Mouse (Mus musculus) MEL (cell line): ENCODE data around the gene Trp53i13. TPM values are rescaled to one million over a fixed set of nuclear protein-coding genes. Genes with fewer than 3 reads are reported as not detected.

Source experiments
- DNase-seq: peaks from one replicate; pipeline ENCODE4 v3.0.0; 2011; ENCODE audit warnings: low read depth, low spot score
- H3K27ac ChIP-seq: 2 replicates; pipeline ENCODE4 v1.5.1; 2012; ENCODE audit warnings: low read depth, mild to moderate bottlenecking, control low read depth, low read length, moderate library complexity; ENCODE audit not compliant: control insufficient read depth
- H3K27me3 ChIP-seq, 2 experiments: fragments of 150-350 bp in 1 of 2; sonication (generic) in 1 of 2; 2 replicates each; pipeline ENCODE4 v1.6.1; 2012; ENCODE audit warnings: low read length in 2 of 2, mild to moderate bottlenecking in 2 of 2, improper control_type of control experiment in 1 of 2, moderate library complexity in 1 of 2; ENCODE audit not compliant: insufficient read depth in 2 of 2, control insufficient read depth in 1 of 2
- H3K36me3 ChIP-seq, 2 experiments: 2 replicates each; pipeline ENCODE4 v1.6.1; 2012 to 2014; ENCODE audit warnings: low read length in 2 of 2, improper control_type of control experiment in 1 of 2, inconsistent platforms in 1 of 2, mild to moderate bottlenecking in 1 of 2; ENCODE audit not compliant: insufficient read depth in 2 of 2, control insufficient read depth in 1 of 2
- H3K4me1 ChIP-seq, 2 experiments: fragments of 150-350 bp in 1 of 2; sonication (generic) in 1 of 2; 2 replicates each; pipeline ENCODE4 v1.6.1; 2012; ENCODE audit warnings: low read length in 2 of 2, improper control_type of control experiment in 1 of 2, mild to moderate bottlenecking in 1 of 2; ENCODE audit not compliant: insufficient read depth in 2 of 2, control insufficient read depth in 1 of 2
- H3K4me3 ChIP-seq, 2 experiments: fragments of 150-350 bp in 1 of 2; sonication (generic) in 1 of 2; 2 replicates each; pipeline ENCODE4 v1.5.1; 2012; ENCODE audit warnings: low read depth in 2 of 2, low read length in 2 of 2, mild to moderate bottlenecking in 2 of 2, moderate library complexity in 2 of 2, control low read depth in 1 of 2, improper control_type of control experiment in 1 of 2; ENCODE audit not compliant: control insufficient read depth in 1 of 2, insufficient read depth in 1 of 2
- H3K79me2 ChIP-seq: 2 replicates; pipeline ENCODE4 v1.6.1; 2012; ENCODE audit warnings: mild to moderate bottlenecking, low read length, moderate library complexity; ENCODE audit not compliant: control insufficient read depth, poor library complexity, insufficient read depth
- H3K9ac ChIP-seq: 2 replicates; pipeline ENCODE4 v1.6.1; 2012; ENCODE audit warnings: low read depth, mild to moderate bottlenecking, control low read depth, low read length, moderate library complexity; ENCODE audit not compliant: control insufficient read depth, poor library complexity, severe bottlenecking
- H3K9me3 ChIP-seq: fragments of 150-350 bp; sonication (generic); replicated peaks from 2 replicates; pipeline ENCODE4 v1.6.1; 2012; ENCODE audit warnings: mild to moderate bottlenecking, low read length, improper control_type of control experiment, moderate library complexity; ENCODE audit not compliant: insufficient read depth
- CHD1 ChIP-seq: IDR thresholded peaks from 2 replicates; pipeline ENCODE4 v1.6.1; 2012; ENCODE audit warnings: low read depth, mild to moderate bottlenecking, inconsistent platforms, low read length, improper control_type of control experiment
- CHD2 ChIP-seq: IDR thresholded peaks from 2 replicates; pipeline ENCODE4 v1.6.1; 2011; ENCODE audit warnings: low read length, improper control_type of control experiment
- EP300 ChIP-seq, 2 experiments: IDR thresholded peaks; 2 replicates each; pipeline ENCODE4 v1.6.1; 2011; ENCODE audit warnings: improper control_type of control experiment in 2 of 2, low read length in 2 of 2, low read depth in 1 of 2, mild to moderate bottlenecking in 1 of 2
- GATA1 ChIP-seq: IDR thresholded peaks from 2 replicates; pipeline ENCODE4 v1.6.1; 2011; ENCODE audit warnings: low read depth, low read length, improper control_type of control experiment
- HCFC1 ChIP-seq: IDR thresholded peaks from 2 replicates; pipeline ENCODE4 v1.6.1; 2012; ENCODE audit warnings: low read depth, mild to moderate bottlenecking, inconsistent platforms, low read length, improper control_type of control experiment, moderate library complexity
- JUND ChIP-seq: IDR thresholded peaks from 2 replicates; pipeline ENCODE4 v1.6.1; 2011; ENCODE audit warnings: low read depth, mild to moderate bottlenecking, improper control_type of control experiment, low read length
- MAFK ChIP-seq: IDR thresholded peaks from 2 replicates; pipeline ENCODE4 v1.6.1; 2011; ENCODE audit warnings: low read depth, mild to moderate bottlenecking, low read length, improper control_type of control experiment, borderline replicate concordance
- MAX ChIP-seq: IDR thresholded peaks from 2 replicates; pipeline ENCODE4 v1.6.1; 2011; ENCODE audit warnings: low read length, improper control_type of control experiment
- MYB ChIP-seq: IDR thresholded peaks from 2 replicates; pipeline ENCODE4 v1.6.1; 2011; ENCODE audit warnings: mild to moderate bottlenecking, low read depth, low read length, improper control_type of control experiment
- MYC ChIP-seq: IDR thresholded peaks from 2 replicates; pipeline ENCODE4 v1.6.1; 2011; ENCODE audit warnings: low read depth, mild to moderate bottlenecking, low read length, improper control_type of control experiment, moderate library complexity
- RAD21 ChIP-seq: IDR thresholded peaks from 2 replicates; pipeline ENCODE4 v1.6.1; 2011; ENCODE audit warnings: mild to moderate bottlenecking, low read depth, low read length, improper control_type of control experiment
- RCOR1 ChIP-seq: IDR thresholded peaks from 2 replicates; pipeline ENCODE4 v1.6.1; 2012; ENCODE audit warnings: low read depth, mild to moderate bottlenecking, inconsistent platforms, low read length, improper control_type of control experiment
- SIN3A ChIP-seq: IDR thresholded peaks from 2 replicates; pipeline ENCODE4 v1.6.1; 2012; ENCODE audit warnings: low read length, improper control_type of control experiment, inconsistent platforms
- SMC3 ChIP-seq: IDR thresholded peaks from 2 replicates; pipeline ENCODE4 v1.6.1; 2011; ENCODE audit warnings: low read depth, low read length, improper control_type of control experiment
- TCF12 ChIP-seq: IDR thresholded peaks from 2 replicates; pipeline ENCODE4 v1.6.1; 2014; ENCODE audit warnings: low read depth, mild to moderate bottlenecking, inconsistent platforms, low read length, improper control_type of control experiment, moderate library complexity
- UBTF ChIP-seq: IDR thresholded peaks from 2 replicates; pipeline ENCODE4 v1.6.1; 2012; ENCODE audit warnings: low read depth, mild to moderate bottlenecking, inconsistent platforms, low read length, improper control_type of control experiment, moderate library complexity, borderline replicate concordance; ENCODE audit not compliant: insufficient read depth
- USF2 ChIP-seq, 2 experiments: IDR thresholded peaks; 2 replicates each; pipeline ENCODE4 v1.6.1; 2011 to 2012; ENCODE audit warnings: improper control_type of control experiment in 2 of 2, low read length in 2 of 2, borderline replicate concordance in 1 of 2, inconsistent platforms in 1 of 2, low read depth in 1 of 2, mild to moderate bottlenecking in 1 of 2; ENCODE audit not compliant: insufficient read depth in 1 of 2
- ZKSCAN1 ChIP-seq: IDR thresholded peaks from 2 replicates; pipeline ENCODE4 v1.6.1; 2012; ENCODE audit warnings: low read depth, mild to moderate bottlenecking, inconsistent platforms, low read length, improper control_type of control experiment, moderate library complexity
- ZMIZ1 ChIP-seq: IDR thresholded peaks from 2 replicates; pipeline ENCODE4 v1.6.1; 2012; ENCODE audit warnings: low read depth, mild to moderate bottlenecking, inconsistent platforms, low read length, improper control_type of control experiment, moderate library complexity
- polyA plus RNA-seq, 2 experiments: library from polyadenylated mRNA; stranded (reverse) in 1 of 2; unstranded in 1 of 2; fragments of >175 nt in 1 of 2; fragments of >200 nt in 1 of 2; gene quantifications; 2 replicates each; pipeline versions ENCODE4 v1.2.1 to v1.2.4; 2012; ENCODE audit warnings: low replicate concordance in 2 of 2, low read depth in 1 of 2; ENCODE audit not compliant: insufficient read length in 2 of 2, insufficient read depth in 1 of 2, missing spikeins in 1 of 2
- total RNA-seq: library from RNA; depleted of rRNA; stranded (reverse); fragments of 300-350 nt; gene quantifications from 2 replicates; pipeline ENCODE4 v1.2.3, GENCODE M21; 2012

Trp53i13 gene
- total and polyA plus RNA-seq, 3 experiments = 6.0 to 12.3 TPM; not detected in 1

GRCm38 (mm10) chr11:77502481-77502880 is 13.3 kb downstream of the Trp53i13 start:
- H3K27ac ChIP-seq = no peak overlapping the region
- H3K4me1 ChIP-seq = no peaks in the 10 kb centered on the region
- H3K9me3 ChIP-seq = no peaks in the 10 kb centered on the region
- H3K27me3 ChIP-seq = no peaks in the 10 kb centered on the region
- peaks cover 0 to 1% of the 10 kb centered on the region in 2 experiments; a peak in 1 of 4 replicates for H3K36me3 ChIP-seq
- no peak for DNase-seq
- no peak overlapping the region for H3K9ac ChIP-seq
- H3K4me3 ChIP-seq = no peak overlapping the region
- TF ChIP-seq SIN3A (no peak), ZKSCAN1 (no peak), MAX (no peak), EP300 (IDR thresholded peaks at IDR 0.05; ENCODE audit: low read depth in 1 of 2, low read length in 2 of 2) (no peak), MAFK (no peak), MYB (no peak), USF2 (IDR thresholded peaks at IDR 0.05; ENCODE audit: borderline replicate concordance in 1 of 2, insufficient read depth in 1 of 2, low read depth in 1 of 2, low read length in 2 of 2) (no peak), ZMIZ1 (no peak), TCF12 (no peak), HCFC1 (no peak), MYC (no peak), CHD1 (no peak), RAD21 (no peak), CHD2 (no peak)
- H3K79me2 ChIP-seq = peaks cover 10% of the 10 kb centered on the region; the same call in 1 of the 2 replicates

DNA sequence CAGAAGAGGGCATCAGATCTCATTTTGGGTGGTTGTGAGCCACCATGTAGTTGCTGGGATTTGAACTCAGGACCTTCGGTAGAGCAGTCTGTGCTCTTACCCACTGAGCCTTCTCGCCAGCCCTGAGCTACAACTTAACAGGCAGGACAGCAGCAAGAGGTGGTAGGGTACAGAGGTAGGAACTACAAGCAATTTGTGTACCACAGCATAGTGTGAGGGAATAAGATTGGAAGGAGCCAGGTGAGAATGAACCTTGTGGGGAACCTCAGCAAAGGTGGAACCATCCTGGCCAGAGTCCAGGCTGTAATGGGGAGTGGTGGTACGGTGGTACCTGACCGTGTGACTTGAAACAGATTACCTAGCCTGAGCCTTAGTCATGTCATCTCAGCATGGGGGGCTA is 13.8 kb downstream of the Trp53i13 start:
- TF ChIP-seq GATA1 = no peak
- TF ChIP-seq SMC3 = no peak
- no peak for TF ChIP-seq JUND
- no peak for TF ChIP-seq MYB
- no peak for TF ChIP-seq HCFC1
- no peak for TF ChIP-seq MAX
- no peak for TF ChIP-seq USF2 (IDR thresholded peaks at IDR 0.05; ENCODE audit: borderline replicate concordance in 1 of 2, insufficient read depth in 1 of 2, low read depth in 1 of 2, low read length in 2 of 2)
- TF ChIP-seq RCOR1 = no peak
- TF ChIP-seq TCF12 = no peak
- TF ChIP-seq UBTF = no peak
- DNase-seq = no peak
- Histone ChIP-seq H3K9me3 (no peaks in the 10 kb centered on the region), H3K27ac (no peak overlapping the region), H3K4me3 (no peak overlapping the region), H3K36me3 (peaks cover 0 to 1% of the 10 kb centered on the region in 2 experiments; a peak in 1 of 4 replicates), H3K27me3 (no peaks in the 10 kb centered on the region), H3K79me2 (peaks cover 14% of the 10 kb centered on the region; the same call in 1 of the 2 replicates), H3K4me1 (no peaks in the 10 kb centered on the region), H3K9ac (no peak overlapping the region)
